Mouse (Mus musculus): ENCODE measurements at regions not wholly inside any gene's neighbourhood (a gene's known extent, or its start where the extent isn't known, plus 50 kb on each side); places are given as distances from the start of the nearest gene placed in this dataset.

DNA sequence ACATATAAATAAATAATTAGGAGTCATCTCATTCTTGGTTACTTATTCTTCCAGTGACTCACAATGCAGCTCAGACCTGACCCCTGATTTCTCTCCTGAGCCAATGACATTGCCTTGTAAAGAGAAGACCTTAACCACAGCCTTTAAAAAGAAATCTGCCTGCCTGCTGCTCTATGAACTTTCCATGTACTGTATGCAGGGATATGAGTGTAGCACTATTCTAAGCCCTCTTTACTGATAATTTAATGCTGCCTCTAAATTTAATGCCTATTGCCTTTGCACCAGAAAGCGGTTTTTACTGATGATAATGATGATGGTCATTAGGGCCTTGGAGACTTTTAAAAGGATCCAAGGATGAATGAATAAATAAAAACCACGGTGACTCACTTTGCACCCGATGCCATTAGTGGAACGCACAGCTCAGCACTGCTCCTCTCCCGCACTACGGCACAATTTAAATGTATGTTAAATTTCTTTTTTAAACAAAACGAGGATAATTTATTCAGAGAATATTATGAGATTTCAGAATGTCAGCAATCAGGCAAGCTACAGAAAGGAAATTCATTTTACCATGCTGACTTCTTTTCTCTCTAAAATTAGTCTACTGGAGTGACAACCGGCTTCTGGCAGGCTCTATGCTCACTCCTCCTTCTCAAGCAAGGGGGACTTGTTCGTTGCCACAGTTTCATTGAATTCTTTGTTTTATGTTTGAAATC lies 139.5 kb upstream of the Zfp770 start:
- no peak overlapping the region for H3K9ac ChIP-seq (ENCODE audit: insufficient read depth, low read depth)
- DNase-seq (ENCODE audit: extremely low read depth): no peak
- dilution Hi-C loops (cut with MboI; ENCODE audit: extremely low pct_ligation_motif_present, extremely low pct_unique_long_range_greater_than_20kb, low sequenced_read_pairs): no loop called here
- H3K4me2 ChIP-seq (ENCODE audit: insufficient read depth, low read depth, poor library complexity, severe bottlenecking): no peak overlapping the region
- TF ChIP-seq MEF2A (IDR thresholded peaks at IDR 0.05; ENCODE audit: borderline replicate concordance, low read depth, low read length): no peak
- TF ChIP-seq ETS1 (conservative IDR thresholded peaks at IDR 0.05; ENCODE audit: low read depth, low read length): no peak
- no peak for TF ChIP-seq NELFE (IDR thresholded peaks at IDR 0.05; ENCODE audit: low read depth, low read length)
- no peak for TF ChIP-seq ELF1 (IDR thresholded peaks at IDR 0.05; ENCODE audit: low read depth, low read length)
- no peak for TF ChIP-seq PAX5 (IDR thresholded peaks at IDR 0.05; ENCODE audit: low read length)
- no peak for TF ChIP-seq ZC3H11A (IDR thresholded peaks at IDR 0.05; ENCODE audit: low read depth, low read length)
- no peak for TF ChIP-seq ZKSCAN1 (IDR thresholded peaks at IDR 0.05; ENCODE audit: borderline replicate concordance, low read depth, low read length)
- no peak for TF ChIP-seq MXI1 (IDR thresholded peaks at IDR 0.05; ENCODE audit: low read depth, low read length)
- TF ChIP-seq GABPA (IDR thresholded peaks at IDR 0.05; ENCODE audit: insufficient replicate concordance, low read depth, low read length): no peak
- no peak for TF ChIP-seq JUND (conservative IDR thresholded peaks at IDR 0.05; ENCODE audit: low read depth, low read length)
- no peak overlapping the region for H3K27ac ChIP-seq (ENCODE audit: insufficient read depth, low read depth)
- no peak overlapping the region for H3K4me3 ChIP-seq (replicated peaks in 1 of 3; ENCODE audit: low read depth in 2 of 3, low read length in 2 of 3, poor library complexity in 1 of 3)
- in situ Hi-C loops (cut with MboI; ENCODE audit: low pct_ligation_motif_present, low pct_unique_long_range_greater_than_20kb, low sequenced_read_pairs): no loop called here
- no peaks in the 10 kb centered on the region for H3K27me3 ChIP-seq (replicated peaks)
- H3K79me2 ChIP-seq (replicated peaks; ENCODE audit: control insufficient read depth, extremely low read depth, insufficient read depth, poor library complexity, severe bottlenecking): no peaks in the 10 kb centered on the region
- no peaks in the 10 kb centered on the region for H3K36me3 ChIP-seq (replicated peaks in 1 of 2; ENCODE audit: control insufficient read depth in 1 of 2, insufficient read depth in 1 of 2, low read length in 1 of 2)
- no peaks in the 10 kb centered on the region for H3K9me3 ChIP-seq (replicated peaks; ENCODE audit: low read length)
- no peaks in the 10 kb centered on the region for H3K4me1 ChIP-seq (ENCODE audit: control insufficient read depth in 1 of 2, insufficient read depth in 2 of 2)

- in situ Hi-C loops (cut with MboI; ENCODE audit: low pct_ligation_motif_present, low pct_unique_long_range_greater_than_20kb, low sequenced_read_pairs) (no loop called here), dilution Hi-C loops (cut with MboI; ENCODE audit: extremely low pct_ligation_motif_present, extremely low pct_unique_long_range_greater_than_20kb, low sequenced_read_pairs) (no loop called here)
- Histone ChIP-seq H3K9ac (ENCODE audit: insufficient read depth, low read depth) (no peak overlapping the region), H3K36me3 (replicated peaks in 1 of 2; ENCODE audit: control insufficient read depth in 1 of 2, insufficient read depth in 1 of 2, low read length in 1 of 2) (no peaks in the 10 kb centered on the region), H3K4me2 (ENCODE audit: insufficient read depth, low read depth, poor library complexity, severe bottlenecking) (no peak overlapping the region), H3K4me3 (replicated peaks in 1 of 3; ENCODE audit: low read depth in 2 of 3, low read length in 2 of 3, poor library complexity in 1 of 3) (no peak overlapping the region), H3K27me3 (replicated peaks) (no peaks in the 10 kb centered on the region), H3K79me2 (replicated peaks; ENCODE audit: control insufficient read depth, extremely low read depth, insufficient read depth, poor library complexity, severe bottlenecking) (no peaks in the 10 kb centered on the region), H3K4me1 (ENCODE audit: control insufficient read depth in 1 of 2, insufficient read depth in 2 of 2) (no peaks in the 10 kb centered on the region), H3K27ac (ENCODE audit: insufficient read depth, low read depth) (no peak overlapping the region), H3K9me3 (replicated peaks; ENCODE audit: low read length) (no peaks in the 10 kb centered on the region)
- TF ChIP-seq MEF2A (IDR thresholded peaks at IDR 0.05; ENCODE audit: borderline replicate concordance, low read depth, low read length) (no peak), USF1 (IDR thresholded peaks at IDR 0.05; ENCODE audit: low read depth, low read length) (no peak), RAD21 (IDR thresholded peaks at IDR 0.05; ENCODE audit: low read depth, low read length) (no peak), TCF12 (IDR thresholded peaks at IDR 0.05; ENCODE audit: low read depth, low read length) (no peak), ZNF384 (IDR thresholded peaks at IDR 0.05; ENCODE audit: low read depth, low read length) (no peak), E2F4 (IDR thresholded peaks at IDR 0.05; ENCODE audit: insufficient replicate concordance, low read depth, low read length) (no peak), CHD2 (IDR thresholded peaks at IDR 0.05; ENCODE audit: low read length) (no peak), MAX (IDR thresholded peaks at IDR 0.05; ENCODE audit: low read length) (no peak), JUN (IDR thresholded peaks at IDR 0.05; ENCODE audit: insufficient read depth, low read depth, low read length) (no peak), TBP (conservative IDR thresholded peaks at IDR 0.05; ENCODE audit: low read depth, low read length) (no peak), KAT2A (IDR thresholded peaks at IDR 0.05; ENCODE audit: insufficient replicate concordance, low read length) (no peak), MXI1 (IDR thresholded peaks at IDR 0.05; ENCODE audit: low read depth, low read length) (no peak), SMC3 (IDR thresholded peaks at IDR 0.05; ENCODE audit: low read depth, low read length) (no peak), MYC (IDR thresholded peaks at IDR 0.05; ENCODE audit: low read depth, low read length) (no peak)
- no peak for DNase-seq (ENCODE audit: extremely low read depth)
These were observed 100.5 kb upstream of the Zfp770 start for GRCm38 (mm10) chr2:114301746-114302145.

Data from CH12.LX (cell line).